9 mouse cellular contexts compared by ENCODE assay signal in genomic region chr2:33702705-33703104, GRCm38 (mm10).
DNase-seq lines count a peak whose midpoint lies in the region; ATAC-seq and TF ChIP-seq lines count a peak whose summit lies in the region.
"Had no signal": no experiment of that assay in that cellular context is flagged by ENCODE, and none has a peak within 500 bp of the region (broad histone marks: within the 10 kb centered on the region; RNA-seq: fewer than 3 reads in every experiment).

No protein-coding gene starts in this region.

- H3K9ac ChIP-seq in lung, embryonic 14.5 days = no peak overlapping the region
- H3K9ac ChIP-seq in heart, postnatal 0 days (replicated peaks; ENCODE audit: low read depth, low read length) = no peak overlapping the region
- no peak overlapping the region for H3K9ac ChIP-seq in hindbrain, embryonic 14.5 days

- H3K9me3 ChIP-seq in lung, embryonic 14.5 days (ENCODE audit: low read depth, low read length) = no peaks in the 10 kb centered on the region
- H3K9me3 ChIP-seq in heart, postnatal 0 days (replicated peaks; ENCODE audit: control insufficient read depth, low read length) = no peaks in the 10 kb centered on the region
- H3K9me3 ChIP-seq in hindbrain, embryonic 14.5 days (ENCODE audit: control insufficient read depth, low read length) = no peaks in the 10 kb centered on the region

- no peaks in the 10 kb centered on the region for H3K36me3 ChIP-seq in lung, embryonic 14.5 days (ENCODE audit: insufficient read depth)
- no peaks in the 10 kb centered on the region for H3K36me3 ChIP-seq in heart, postnatal 0 days (replicated peaks; ENCODE audit: control insufficient read depth, insufficient read depth, low read length)
- H3K36me3 ChIP-seq in hindbrain, embryonic 14.5 days (replicated peaks; ENCODE audit: control insufficient read depth, insufficient read depth) = no peaks in the 10 kb centered on the region

- 0 out of 2 replicates have a peak, but pooled peaks cover 4% of the 10 kb centered on the region for H3K4me1 ChIP-seq in lung, embryonic 14.5 days (ENCODE audit: insufficient read depth)
- H3K4me1 ChIP-seq in lung, adult 2 months (ENCODE audit: control insufficient read depth, insufficient read depth, low read length) = no peaks in the 10 kb centered on the region
- no peaks in the 10 kb centered on the region for H3K4me1 ChIP-seq in heart, postnatal 0 days (ENCODE audit: control insufficient read depth, insufficient read depth)
- H3K4me1 ChIP-seq in hindbrain, embryonic 14.5 days (replicated peaks; ENCODE audit: control insufficient read depth, insufficient read depth, low read length) = peaks cover 5% of the 10 kb centered on the region; the same call in 1 of the 2 replicates

- peak; percentile 61 for DNase-seq in lung, embryonic 14.5 days
- DNase-seq in lung, adult 2 months = no peak
- peak; percentile 77 for DNase-seq in adrenal gland, postnatal 25 days
- DNase-seq in heart, postnatal 0 days (ENCODE audit: low spot score) = no peak
- DNase-seq in lung, postnatal 25 days (ENCODE audit: low spot score) = peak; percentile 9
- no peak for DNase-seq in hindbrain, embryonic 14.5 days (ENCODE audit: low spot score)
- DNase-seq in yolk sac, embryonic 10.5 days (ENCODE audit: low spot score) = no peak
- DNase-seq: cerebellum, postnatal 36 days had no signal

- no peak for TF ChIP-seq EP300 in heart, postnatal 0 days (IDR thresholded peaks at IDR 0.05; ENCODE audit: low read depth)

- H3K4me3 ChIP-seq in lung, embryonic 14.5 days (ENCODE audit: low read depth, low read length) = no peak overlapping the region
- no peak overlapping the region for H3K4me3 ChIP-seq in lung, adult 2 months (replicated peaks; ENCODE audit: extremely low read depth, low read depth, low read length)
- H3K4me3 ChIP-seq in heart, postnatal 0 days (ENCODE audit: low read depth, low read length) = no peak overlapping the region
- no peak overlapping the region for H3K4me3 ChIP-seq in hindbrain, embryonic 14.5 days (replicated peaks; ENCODE audit: low read length)

- H3K27ac ChIP-seq in lung, embryonic 14.5 days (ENCODE audit: low read depth) = no peak overlapping the region
- H3K27ac ChIP-seq in heart, postnatal 0 days (ENCODE audit: low read depth) = no peak overlapping the region
- H3K27ac ChIP-seq in hindbrain, embryonic 14.5 days = no peak overlapping the region

- TF ChIP-seq POLR2A in lung, adult 2 months (IDR thresholded peaks at IDR 0.05; ENCODE audit: borderline replicate concordance, extremely low read depth, low read depth, low read length) = no peak

- no peak overlapping the region for H3K4me2 ChIP-seq in lung, embryonic 14.5 days
- no peak overlapping the region for H3K4me2 ChIP-seq in heart, postnatal 0 days (ENCODE audit: low read depth, low read length)
- no peak overlapping the region for H3K4me2 ChIP-seq in hindbrain, embryonic 14.5 days (replicated peaks)

- H3K27me3 ChIP-seq in lung, embryonic 14.5 days (ENCODE audit: insufficient read depth, low read length) = 0 out of 2 replicates have a peak, but pooled peaks cover 8% of the 10 kb centered on the region
- peaks cover 16% of the 10 kb centered on the region; the same call in 1 of the 2 replicates for H3K27me3 ChIP-seq in heart, postnatal 0 days (ENCODE audit: control insufficient read depth, insufficient read depth, low read length)
- no peaks in the 10 kb centered on the region for H3K27me3 ChIP-seq in hindbrain, embryonic 14.5 days (ENCODE audit: control insufficient read depth, insufficient read depth, low read length)

- no peak for TF ChIP-seq CTCF in lung, embryonic 14.5 days (IDR thresholded peaks at IDR 0.05; ENCODE audit: low read depth)
- TF ChIP-seq CTCF in lung, adult 2 months (IDR thresholded peaks at IDR 0.05; ENCODE audit: insufficient read depth, low read length) = no peak
- TF ChIP-seq CTCF in heart, postnatal 0 days (IDR thresholded peaks at IDR 0.05; ENCODE audit: low read depth) = no peak

- no peak for ATAC-seq in lung, embryonic 14.5 days (ENCODE audit: insufficient read depth)
- 0 out of 2 replicates have a peak, but pooled peaks have one; percentile 33 for ATAC-seq in heart, postnatal 0 days (ENCODE audit: insufficient read depth, low read depth)
- no peak for ATAC-seq in hindbrain, embryonic 14.5 days (ENCODE audit: low FRiP score)
- ATAC-seq in CD4-positive, CD25-positive, alpha-beta regulatory T cell, adult 4 months = no peak

- WGBS in lung, embryonic 14.5 days = 58% methylated on average over 5 of the region's 5 CpGs
- 58% methylated on average over 5 of the region's 5 CpGs for WGBS in lung, adult 2 months
- 41% methylated on average over 5 of the region's 5 CpGs for WGBS in heart, postnatal 0 days
- WGBS in hindbrain, embryonic 14.5 days = 78% methylated on average over 5 of the region's 5 CpGs

Comparison
In these comparisons a context has a peak if more than half of its experiments do, and no peak if none do; other contexts are left out.
1. DNase-seq: peak in lung, embryonic 14.5 days (single experiment), adrenal gland, postnatal 25 days (single experiment) and lung, postnatal 25 days (single experiment); none in lung, adult 2 months (single experiment), heart, postnatal 0 days (single experiment), hindbrain, embryonic 14.5 days (single experiment) and yolk sac, embryonic 10.5 days (single experiment).